Mouse (Mus musculus) myocyte (in vitro differentiated cells): Measurements from ENCODE around the gene Adarb2. TPM values are rescaled to one million over a fixed set of nuclear protein-coding genes. Genes with fewer than 3 reads are reported as not detected.

ENCODE experiments used
- H3K27me3 ChIP-seq: one replicate; pipeline ENCODE4 v1.6.1; 2011; ENCODE audit not compliant: control insufficient read depth, insufficient read depth, insufficient read length
- H3K36me3 ChIP-seq: one replicate; pipeline ENCODE4 v1.6.1; 2011; ENCODE audit not compliant: control insufficient read depth, insufficient read depth
- H3K4me2 ChIP-seq: one replicate; pipeline ENCODE4 v1.6.1; 2011; ENCODE audit warnings: low read depth, control low read depth
- H3K4me3 ChIP-seq: one replicate; pipeline ENCODE4 v1.5.1; 2011; ENCODE audit warnings: mild to moderate bottlenecking, control low read depth, moderate library complexity
- H3K79me2 ChIP-seq: one replicate; pipeline ENCODE4 v1.6.1; 2011; ENCODE audit not compliant: control insufficient read depth, insufficient read depth
- H3ac ChIP-seq: one replicate; pipeline ENCODE4 v1.6.1; 2011; ENCODE audit not compliant: control insufficient read depth, insufficient read length
- CEBPB ChIP-seq: IDR thresholded peaks from 2 replicates; pipeline ENCODE4 v1.6.1; 2011; ENCODE audit warnings: mild to moderate bottlenecking, moderate library complexity; ENCODE audit not compliant: poor library complexity, insufficient read depth, severe bottlenecking
- E2F4 ChIP-seq: IDR thresholded peaks from one replicate; pipeline ENCODE4 v1.6.1; 2011; ENCODE audit warnings: mild to moderate bottlenecking, control low read depth, moderate library complexity; ENCODE audit not compliant: insufficient read depth
- MAX ChIP-seq: IDR thresholded peaks from one replicate; pipeline ENCODE4 v1.6.1; 2011; ENCODE audit warnings: low read depth, mild to moderate bottlenecking, control low read depth
- MYOD1 ChIP-seq, 3 experiments: IDR thresholded peaks; one replicate each; pipeline ENCODE4 v1.6.1; 2011; ENCODE audit warnings: control low read depth in 2 of 3, low read depth in 2 of 3, mild to moderate bottlenecking in 2 of 3, moderate library complexity in 1 of 3; ENCODE audit not compliant: insufficient read length in 2 of 3, control insufficient read depth in 1 of 3
- MYOG ChIP-seq, 3 experiments: IDR thresholded peaks; one replicate each; pipeline ENCODE4 v1.6.1; 2011; ENCODE audit warnings: control low read depth in 2 of 3, low read depth in 2 of 3, mild to moderate bottlenecking in 2 of 3; ENCODE audit not compliant: insufficient read length in 2 of 3, control insufficient read depth in 1 of 3, insufficient read depth in 1 of 3
- POLR2A ChIP-seq: IDR thresholded peaks from one replicate; pipeline ENCODE4 v1.6.1; 2011; ENCODE audit warnings: low read depth, mild to moderate bottlenecking, control low read depth, moderate library complexity; ENCODE audit not compliant: insufficient read length
- POLR2AphosphoS2 ChIP-seq: IDR thresholded peaks from one replicate; pipeline ENCODE4 v1.6.1; 2011; ENCODE audit warnings: low read depth, control low read depth; ENCODE audit not compliant: insufficient read length
- REST ChIP-seq: IDR thresholded peaks from one replicate; pipeline ENCODE4 v1.6.1; 2011; ENCODE audit warnings: mild to moderate bottlenecking, control low read depth, moderate library complexity; ENCODE audit not compliant: insufficient read depth, insufficient read length
- SRF ChIP-seq: IDR thresholded peaks from one replicate; pipeline ENCODE4 v1.6.1; 2011; ENCODE audit warnings: low read depth; ENCODE audit not compliant: control insufficient read depth, insufficient read length
- TCF12 ChIP-seq: IDR thresholded peaks from one replicate; pipeline ENCODE4 v1.6.1; 2011; ENCODE audit warnings: mild to moderate bottlenecking, control low read depth; ENCODE audit not compliant: poor library complexity, insufficient read depth, severe bottlenecking
- TCF3 ChIP-seq: IDR thresholded peaks from one replicate; pipeline ENCODE4 v1.6.1; 2011; ENCODE audit warnings: low read depth, control low read depth; ENCODE audit not compliant: insufficient read length
- USF1 ChIP-seq: IDR thresholded peaks from one replicate; pipeline ENCODE4 v1.6.1; 2011; ENCODE audit warnings: low read depth, mild to moderate bottlenecking, control low read depth, moderate library complexity
- polyA plus RNA-seq: library from polyadenylated mRNA; unstranded; fragments of >200 nt; fragmentation: generic; extraction: Trizol; gene quantifications from one replicate; pipeline ENCODE4 v1.2.1, GENCODE M21; 2012; ENCODE audit warnings: missing spikeins

The Adarb2 gene
- polyA plus RNA-seq, 1 experiment: not detected

DNA sequence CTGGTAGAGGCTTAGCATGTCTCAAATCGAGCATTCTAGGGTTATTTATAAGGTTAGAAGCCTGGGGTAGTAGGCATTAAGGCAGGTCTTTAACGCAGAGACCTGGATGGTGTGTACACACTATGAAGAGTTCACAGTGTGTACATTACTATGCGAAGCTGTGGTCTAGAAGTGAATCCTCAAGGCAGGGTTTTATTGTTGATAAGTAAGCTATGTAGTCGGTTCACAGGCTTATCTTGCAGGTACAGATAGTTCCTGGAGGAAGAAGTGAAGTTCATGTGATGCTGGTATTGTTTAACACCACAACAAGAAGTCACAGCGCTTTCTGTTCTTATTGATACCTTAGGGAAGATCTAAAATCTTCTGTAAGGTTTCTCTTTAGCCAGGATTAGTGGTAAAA is 290.7 kb downstream of the Adarb2 start:
- TF ChIP-seq SRF (no peak), REST (no peak), TCF12 (no peak), MAX (no peak), USF1 (no peak), MYOG (IDR thresholded peaks at IDR 0.05; ENCODE audit: control insufficient read depth in 1 of 3, insufficient read depth in 1 of 3, insufficient read length in 2 of 3, low read depth in 2 of 3) (no peak), POLR2A (no peak), TCF3 (no peak), POLR2AphosphoS2 (no peak), E2F4 (no peak), MYOD1 (IDR thresholded peaks at IDR 0.05; ENCODE audit: control insufficient read depth in 1 of 3, insufficient read length in 2 of 3, low read depth in 2 of 3) (no peak), CEBPB (no peak)
- Histone ChIP-seq H3K4me2 (no peak overlapping the region), H3ac (no peak overlapping the region), H3K79me2 (no peaks in the 10 kb centered on the region), H3K27me3 (no peaks in the 10 kb centered on the region), H3K4me3 (no peak overlapping the region), H3K36me3 (no peaks in the 10 kb centered on the region)

DNA sequence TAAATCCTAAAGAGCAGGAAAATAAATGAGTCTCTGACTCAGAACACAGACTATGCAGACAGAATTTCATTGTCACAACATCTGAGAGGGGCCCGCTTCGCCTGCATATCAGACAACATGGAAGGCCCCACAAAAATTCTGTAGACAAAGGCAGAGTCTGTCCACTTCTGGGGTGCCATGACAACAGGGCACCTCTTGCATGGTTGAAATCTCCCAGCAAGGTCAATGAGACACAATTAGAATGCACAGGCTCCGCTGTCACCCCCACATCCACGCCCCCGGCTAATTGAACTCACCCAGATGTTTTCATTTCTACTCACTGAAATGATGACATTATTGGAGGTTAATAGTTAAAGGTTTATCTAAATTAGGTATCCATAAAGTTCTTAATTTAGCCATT is 296.9 kb downstream of the Adarb2 start:
- TF ChIP-seq TCF12: no peak
- TF ChIP-seq SRF: no peak
- no peak for TF ChIP-seq REST
- TF ChIP-seq USF1: no peak
- TF ChIP-seq MAX: no peak
- TF ChIP-seq TCF3: no peak
- TF ChIP-seq MYOD1 (IDR thresholded peaks at IDR 0.05; ENCODE audit: control insufficient read depth in 1 of 3, insufficient read length in 2 of 3, low read depth in 2 of 3): no peak
- no peak for TF ChIP-seq E2F4
- no peak for TF ChIP-seq POLR2A
- TF ChIP-seq MYOG (IDR thresholded peaks at IDR 0.05; ENCODE audit: control insufficient read depth in 1 of 3, insufficient read depth in 1 of 3, insufficient read length in 2 of 3, low read depth in 2 of 3): no peak
- TF ChIP-seq POLR2AphosphoS2: no peak
- no peak for TF ChIP-seq CEBPB

GRCm38 (mm10) chr13:8511069-8511817 is 308.6 kb downstream of the Adarb2 start:
- no peak overlapping the region for H3ac ChIP-seq
- TF ChIP-seq MYOG (IDR thresholded peaks at IDR 0.05; ENCODE audit: control insufficient read depth in 1 of 3, insufficient read depth in 1 of 3, insufficient read length in 2 of 3, low read depth in 2 of 3) (no peak), SRF (no peak), REST (no peak), CEBPB (no peak), MYOD1 (IDR thresholded peaks at IDR 0.05; ENCODE audit: control insufficient read depth in 1 of 3, insufficient read length in 2 of 3, low read depth in 2 of 3) (no peak), TCF3 (no peak), POLR2AphosphoS2 (no peak), TCF12 (no peak), POLR2A (no peak), USF1 (no peak), MAX (no peak)
- H3K4me3 ChIP-seq: no peak overlapping the region
- no peaks in the 10 kb centered on the region for H3K79me2 ChIP-seq
- no peaks in the 10 kb centered on the region for H3K36me3 ChIP-seq
- H3K27me3 ChIP-seq: peaks cover 4% of the 10 kb centered on the region
- no peak overlapping the region for H3K4me2 ChIP-seq

More for the DNA sequence above, 296.9 kb downstream of the Adarb2 start:
- no peak overlapping the region for H3K4me3 ChIP-seq
- H3K4me2 ChIP-seq: no peak overlapping the region
- no peaks in the 10 kb centered on the region for H3K79me2 ChIP-seq
- H3K27me3 ChIP-seq: no peaks in the 10 kb centered on the region
- no peaks in the 10 kb centered on the region for H3K36me3 ChIP-seq
- H3ac ChIP-seq: no peak overlapping the region

GRCm38 (mm10) chr13:8515979-8516715 is 313.5 kb downstream of the Adarb2 start:
- Histone ChIP-seq H3K36me3 (no peaks in the 10 kb centered on the region), H3ac (no peak overlapping the region), H3K4me2 (no peak overlapping the region), H3K27me3 (peaks cover 4% of the 10 kb centered on the region), H3K4me3 (no peak overlapping the region), H3K79me2 (no peaks in the 10 kb centered on the region)
- TF ChIP-seq POLR2A: no peak
- no peak for TF ChIP-seq USF1
- TF ChIP-seq MYOD1 (IDR thresholded peaks at IDR 0.05; ENCODE audit: control insufficient read depth in 1 of 3, insufficient read length in 2 of 3, low read depth in 2 of 3): no peak
- TF ChIP-seq TCF3: no peak
- TF ChIP-seq MYOG (IDR thresholded peaks at IDR 0.05; ENCODE audit: control insufficient read depth in 1 of 3, insufficient read depth in 1 of 3, insufficient read length in 2 of 3, low read depth in 2 of 3): no peak
- no peak for TF ChIP-seq REST
- TF ChIP-seq E2F4: no peak
- TF ChIP-seq MAX: no peak
- no peak for TF ChIP-seq TCF12
- TF ChIP-seq SRF: no peak
- TF ChIP-seq POLR2AphosphoS2: no peak
